Mouse (Mus musculus): ENCODE measurements at regions not wholly inside any gene's neighbourhood (a gene's known extent, or its start where the extent isn't known, plus 50 kb on each side); places are given as distances from the start of the nearest gene placed in this dataset.
A peak's percentile ranks its signal among the peaks of the same experiment; 100 is the strongest.

DNA sequence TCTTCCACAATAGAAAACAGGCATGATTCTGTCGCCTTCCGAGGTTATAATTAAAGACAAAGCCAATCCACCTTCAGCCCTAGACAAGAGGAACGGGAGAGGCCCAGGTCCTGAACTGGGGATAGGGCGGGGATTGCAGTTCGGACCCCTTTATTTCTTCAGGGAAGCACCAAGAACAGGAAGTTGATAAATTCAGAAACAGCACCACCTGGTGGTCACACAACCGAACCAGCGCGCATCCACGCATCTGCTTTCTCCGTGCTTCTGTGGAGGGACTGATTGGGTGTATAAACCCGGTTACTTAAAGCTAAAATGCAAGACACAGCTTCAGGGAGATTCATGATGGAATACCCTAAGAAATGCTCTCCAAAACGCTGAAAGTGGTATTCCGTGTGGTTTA is 233.2 kb downstream of the Rps15a start:
- Histone ChIP-seq H3K4me1 (ENCODE audit: control insufficient read depth, insufficient read depth, low read length) (no peaks in the 10 kb centered on the region), H3K27ac (ENCODE audit: insufficient read depth, low read depth, low read length) (no peak overlapping the region), H3K4me3 (ENCODE audit: insufficient read depth, low read depth, low read length) (no peak overlapping the region), H3K36me3 (ENCODE audit: control insufficient read depth, insufficient read depth, low read length) (no peaks in the 10 kb centered on the region), H3K27me3 (replicated peaks; ENCODE audit: control insufficient read depth, insufficient read depth, low read length) (no peaks in the 10 kb centered on the region)
- 6% methylated on average over 13 of the region's 13 CpGs for WGBS
- peak; percentile 64 for DNase-seq
- TF ChIP-seq POLR2A (IDR thresholded peaks at IDR 0.05; ENCODE audit: low read depth, low read length): no peak
- peak; percentile 76 for TF ChIP-seq CTCF (conservative IDR thresholded peaks at IDR 0.05; ENCODE audit: insufficient read depth, insufficient read length, low read depth, low read length)

DNA sequence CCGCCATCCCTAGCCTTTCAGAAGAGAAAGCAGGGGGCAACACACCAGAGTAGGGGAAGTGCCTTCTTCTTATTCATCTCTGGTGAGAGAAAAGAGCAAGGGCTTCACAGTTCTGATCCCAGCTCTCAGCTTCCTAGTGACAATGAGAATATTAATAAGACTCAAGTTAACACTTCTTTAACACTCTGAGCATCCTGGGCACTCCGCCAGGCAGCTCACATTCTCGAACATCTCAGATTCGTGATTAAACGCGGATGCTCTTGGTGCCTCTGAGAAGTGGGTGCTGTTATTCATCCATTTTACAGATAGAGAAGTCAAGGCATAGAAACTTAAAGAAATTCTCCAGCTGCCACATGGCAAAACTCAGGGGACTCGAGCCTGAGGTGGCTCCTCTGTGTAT is 237.1 kb downstream of the Rps15a start:
- no peak overlapping the region for H3K27ac ChIP-seq (ENCODE audit: insufficient read depth, low read depth, low read length)
- TF ChIP-seq CTCF (conservative IDR thresholded peaks at IDR 0.05; ENCODE audit: insufficient read depth, insufficient read length, low read depth, low read length): no peak
- TF ChIP-seq POLR2A (IDR thresholded peaks at IDR 0.05; ENCODE audit: low read depth, low read length): no peak
- H3K27me3 ChIP-seq (replicated peaks; ENCODE audit: control insufficient read depth, insufficient read depth, low read length): no peaks in the 10 kb centered on the region
- DNase-seq: no peak
- WGBS: 78% methylated on average over 7 of the region's 7 CpGs
- no peaks in the 10 kb centered on the region for H3K36me3 ChIP-seq (ENCODE audit: control insufficient read depth, insufficient read depth, low read length)
- no peak overlapping the region for H3K4me3 ChIP-seq (ENCODE audit: insufficient read depth, low read depth, low read length)
- H3K4me1 ChIP-seq (ENCODE audit: control insufficient read depth, insufficient read depth, low read length): no peaks in the 10 kb centered on the region

DNA sequence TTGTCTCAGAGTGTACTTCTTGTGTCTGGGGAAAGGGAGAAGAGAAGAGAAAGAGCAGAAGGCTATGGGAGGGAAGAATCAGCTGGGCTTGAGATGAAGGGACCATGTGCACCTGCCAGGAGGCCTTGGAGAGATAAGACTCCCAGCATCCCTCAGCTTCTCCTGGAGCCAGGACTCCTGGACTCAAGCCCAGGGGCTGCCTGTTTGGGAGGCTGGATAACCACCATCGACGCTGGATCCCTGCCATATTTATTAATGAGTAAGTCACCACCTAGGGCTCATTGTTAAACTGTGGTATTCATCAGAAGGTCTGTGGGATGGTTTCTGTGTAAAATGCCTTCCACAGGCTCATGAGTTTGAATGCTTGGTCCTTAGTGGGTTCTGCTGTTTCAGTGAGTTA is 240.7 kb downstream of the Rps15a start:
- Histone ChIP-seq H3K4me1 (ENCODE audit: control insufficient read depth, insufficient read depth, low read length) (no peaks in the 10 kb centered on the region), H3K27ac (ENCODE audit: insufficient read depth, low read depth, low read length) (no peak overlapping the region), H3K36me3 (ENCODE audit: control insufficient read depth, insufficient read depth, low read length) (no peaks in the 10 kb centered on the region), H3K4me3 (ENCODE audit: insufficient read depth, low read depth, low read length) (no peak overlapping the region), H3K27me3 (replicated peaks; ENCODE audit: control insufficient read depth, insufficient read depth, low read length) (no peaks in the 10 kb centered on the region; the same call in 1 of the 2 replicates)
- TF ChIP-seq CTCF (conservative IDR thresholded peaks at IDR 0.05; ENCODE audit: insufficient read depth, insufficient read length, low read depth, low read length) (no peak), POLR2A (IDR thresholded peaks at IDR 0.05; ENCODE audit: low read depth, low read length) (no peak)
- 73% methylated on average over 2 of the region's 2 CpGs for WGBS
- peak; percentile 9 for DNase-seq

DNA sequence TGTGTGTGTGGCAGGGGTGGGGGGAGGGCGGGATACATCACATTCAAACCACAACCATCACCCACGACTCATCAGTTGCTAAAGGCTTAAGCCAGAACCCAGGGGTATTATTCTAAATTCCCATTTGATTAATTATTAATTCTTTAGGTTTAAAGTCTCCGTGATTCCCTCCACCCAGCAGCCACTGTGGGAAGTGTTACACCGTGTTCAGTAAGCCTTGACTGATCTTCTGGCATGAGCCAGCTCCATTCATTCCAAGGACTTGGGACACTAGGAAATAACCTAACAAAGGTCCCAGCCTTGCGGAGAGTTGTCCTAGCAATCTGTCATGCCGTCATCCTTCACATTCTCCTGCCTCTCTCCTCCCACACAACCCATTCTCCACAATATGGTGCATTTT is 256.6 kb downstream of the Rps15a start:
- no peak overlapping the region for H3K27ac ChIP-seq (ENCODE audit: insufficient read depth, low read depth, low read length)
- TF ChIP-seq CTCF (conservative IDR thresholded peaks at IDR 0.05; ENCODE audit: insufficient read depth, insufficient read length, low read depth, low read length): no peak
- TF ChIP-seq POLR2A (IDR thresholded peaks at IDR 0.05; ENCODE audit: low read depth, low read length): no peak
- 38% methylated on average over 6 of the region's 6 CpGs for whole genome bisulfite sequencing

DNA sequence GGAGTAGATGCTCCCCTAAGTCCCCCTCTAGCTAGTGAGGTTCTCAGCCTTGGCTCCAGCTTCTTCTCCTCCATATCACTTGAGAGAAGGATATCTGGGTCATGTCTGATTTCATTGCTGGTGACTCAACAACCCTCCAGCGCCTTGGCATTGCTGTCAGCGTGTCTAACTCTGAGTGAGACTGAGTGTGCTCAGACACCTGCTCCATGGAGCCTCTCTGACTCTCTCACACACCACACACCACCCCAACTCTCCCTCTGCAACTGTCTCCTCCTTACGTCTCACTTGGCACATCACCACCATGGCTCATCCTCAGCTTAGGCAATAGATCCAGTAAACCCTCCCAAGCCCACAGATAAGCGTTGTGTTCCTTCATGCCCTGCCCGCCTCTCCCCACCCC is 260.0 kb downstream of the Rps15a start:
- no peaks in the 10 kb centered on the region for H3K36me3 ChIP-seq (ENCODE audit: control insufficient read depth, insufficient read depth, low read length)
- no peaks in the 10 kb centered on the region for H3K4me1 ChIP-seq (ENCODE audit: control insufficient read depth, insufficient read depth, low read length)
- no peak for DNase-seq
- WGBS: 89% methylated on average over 5 of the region's 5 CpGs
- TF ChIP-seq POLR2A (IDR thresholded peaks at IDR 0.05; ENCODE audit: low read depth, low read length): no peak
- H3K27me3 ChIP-seq (replicated peaks; ENCODE audit: control insufficient read depth, insufficient read depth, low read length): no peaks in the 10 kb centered on the region
- no peak overlapping the region for H3K27ac ChIP-seq (ENCODE audit: insufficient read depth, low read depth, low read length)
- no peak overlapping the region for H3K4me3 ChIP-seq (ENCODE audit: insufficient read depth, low read depth, low read length)

More for the DNA sequence above, 256.6 kb downstream of the Rps15a start:
- Histone ChIP-seq H3K4me3 (ENCODE audit: insufficient read depth, low read depth, low read length) (no peak overlapping the region), H3K27me3 (replicated peaks; ENCODE audit: control insufficient read depth, insufficient read depth, low read length) (no peaks in the 10 kb centered on the region), H3K36me3 (ENCODE audit: control insufficient read depth, insufficient read depth, low read length) (no peaks in the 10 kb centered on the region), H3K4me1 (ENCODE audit: control insufficient read depth, insufficient read depth, low read length) (no peaks in the 10 kb centered on the region)
- DNase-seq: no peak

DNA sequence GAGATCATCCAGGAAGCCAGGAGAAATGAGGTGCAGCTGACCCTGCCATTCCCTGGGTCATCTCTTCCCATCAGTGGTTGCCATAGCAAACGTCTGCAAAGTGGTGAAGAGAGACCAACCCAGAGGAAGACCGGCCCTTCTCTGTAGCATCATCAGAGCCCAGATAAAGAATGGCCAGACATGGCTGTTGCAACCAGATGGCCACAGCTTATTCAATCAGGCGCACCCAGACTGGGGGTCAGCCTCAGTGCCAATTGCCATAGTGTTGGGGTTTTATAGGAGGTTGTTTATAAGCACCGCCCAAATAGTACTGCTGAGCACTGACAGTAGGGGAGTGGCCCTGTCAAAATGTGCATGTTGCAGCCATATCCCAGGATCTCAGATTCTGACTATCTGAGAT is 262.3 kb downstream of the Rps15a start:
- Histone ChIP-seq H3K36me3 (ENCODE audit: control insufficient read depth, insufficient read depth, low read length) (no peaks in the 10 kb centered on the region), H3K27ac (ENCODE audit: insufficient read depth, low read depth, low read length) (no peak overlapping the region), H3K27me3 (replicated peaks; ENCODE audit: control insufficient read depth, insufficient read depth, low read length) (no peaks in the 10 kb centered on the region), H3K4me1 (ENCODE audit: control insufficient read depth, insufficient read depth, low read length) (no peaks in the 10 kb centered on the region), H3K4me3 (ENCODE audit: insufficient read depth, low read depth, low read length) (no peak overlapping the region)
- no peak for DNase-seq
- 58% methylated on average over 4 of the region's 4 CpGs for WGBS
- no peak for TF ChIP-seq CTCF (conservative IDR thresholded peaks at IDR 0.05; ENCODE audit: insufficient read depth, insufficient read length, low read depth, low read length)
- no peak for TF ChIP-seq POLR2A (IDR thresholded peaks at IDR 0.05; ENCODE audit: low read depth, low read length)

DNA sequence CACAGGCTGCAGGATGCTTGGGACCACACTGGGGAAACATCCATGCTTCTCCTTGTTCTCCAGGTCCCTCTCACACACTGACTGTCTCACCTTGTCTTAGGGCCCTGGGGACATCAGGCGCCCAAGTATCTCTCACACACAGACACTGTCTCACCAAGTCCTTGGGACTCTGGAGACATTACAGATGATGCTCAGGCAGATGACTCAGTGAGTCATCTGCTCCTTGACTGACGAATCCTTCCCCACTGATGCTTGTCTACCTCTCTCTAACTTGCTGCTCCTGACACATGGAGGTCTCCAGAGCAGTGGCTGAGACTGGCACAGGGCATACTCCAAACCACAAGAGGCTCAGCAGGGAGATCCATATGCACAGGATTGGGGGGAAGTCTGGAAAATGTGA is 263.1 kb downstream of the Rps15a start:
- no peak for DNase-seq
- Histone ChIP-seq H3K27ac (ENCODE audit: insufficient read depth, low read depth, low read length) (no peak overlapping the region), H3K27me3 (replicated peaks; ENCODE audit: control insufficient read depth, insufficient read depth, low read length) (no peaks in the 10 kb centered on the region), H3K4me3 (ENCODE audit: insufficient read depth, low read depth, low read length) (no peak overlapping the region), H3K36me3 (ENCODE audit: control insufficient read depth, insufficient read depth, low read length) (no peaks in the 10 kb centered on the region), H3K4me1 (ENCODE audit: control insufficient read depth, insufficient read depth, low read length) (no peaks in the 10 kb centered on the region)
- TF ChIP-seq POLR2A (IDR thresholded peaks at IDR 0.05; ENCODE audit: low read depth, low read length) (no peak), CTCF (conservative IDR thresholded peaks at IDR 0.05; ENCODE audit: insufficient read depth, insufficient read length, low read depth, low read length) (no peak)
- 74% methylated on average over 2 of the region's 2 CpGs for WGBS

DNA sequence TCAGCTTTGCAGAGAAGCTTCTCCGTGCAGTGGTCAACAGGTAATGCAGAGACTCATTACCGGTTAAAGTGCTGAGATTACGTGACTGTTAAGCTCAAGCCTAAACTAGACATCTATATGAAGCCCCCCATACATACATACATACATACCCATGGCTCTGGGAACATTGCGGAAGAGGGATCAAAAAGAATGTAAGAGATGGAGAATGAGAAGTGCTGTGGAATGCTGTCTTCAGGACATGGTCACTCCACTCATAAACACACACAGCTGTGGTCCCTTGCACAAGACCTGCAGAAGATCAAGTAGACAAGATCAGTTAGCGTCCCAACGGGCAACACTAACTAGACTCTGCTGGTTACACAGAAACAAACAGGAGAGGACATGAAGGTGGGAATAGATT is 265.2 kb downstream of the Rps15a start:
- Histone ChIP-seq H3K36me3 (ENCODE audit: control insufficient read depth, insufficient read depth, low read length) (no peaks in the 10 kb centered on the region), H3K4me3 (ENCODE audit: insufficient read depth, low read depth, low read length) (no peak overlapping the region), H3K27ac (ENCODE audit: insufficient read depth, low read depth, low read length) (no peak overlapping the region), H3K4me1 (ENCODE audit: control insufficient read depth, insufficient read depth, low read length) (no peaks in the 10 kb centered on the region), H3K27me3 (replicated peaks; ENCODE audit: control insufficient read depth, insufficient read depth, low read length) (no peaks in the 10 kb centered on the region)
- no peak for TF ChIP-seq CTCF (conservative IDR thresholded peaks at IDR 0.05; ENCODE audit: insufficient read depth, insufficient read length, low read depth, low read length)
- no peak for TF ChIP-seq POLR2A (IDR thresholded peaks at IDR 0.05; ENCODE audit: low read depth, low read length)
- no peak for DNase-seq
- WGBS: 93% methylated on average over 6 of the region's 6 CpGs

Measured in kidney, adult 2 months (tissue).